Mouse (Mus musculus) layer of hippocampus, adult 2 months (tissue): ENCODE measurements around the gene Brms1l. TPM values are rescaled to one million over a fixed set of nuclear protein-coding genes. Genes with fewer than 3 reads are reported as not detected.
"Not testable (repeated sequence)": the region's sequence is repeated elsewhere in the genome, so short reads cannot be mapped to it uniquely, and the experiment has no call there.

Experiments used
- DNase-seq, 2 experiments: peaks; one replicate each; pipeline ENCODE4 v3.0.0; 2022; ENCODE audit warnings: low spot score in 2 of 2
- H3K27ac ChIP-seq: fragments of 200-600 bp; 2 replicates; pipeline ENCODE4 v1.8.1; 2022
- H3K4me3 ChIP-seq: fragments of 200-600 bp; 2 replicates; pipeline ENCODE4 v1.8.1; 2022; ENCODE audit warnings: mild to moderate bottlenecking
- CTCF ChIP-seq: fragments of 200-600 bp; conservative IDR thresholded peaks from 2 replicates; pipeline ENCODE4 v1.8.1; 2022; ENCODE audit warnings: antibody characterized with exemption, mild to moderate bottlenecking, moderate library complexity
- long read RNA-seq, 2 experiments: library from polyadenylated mRNA; stranded (forward); transcript quantifications; one replicate each; pipeline ENCODE4 v2.0.0; 2021; ENCODE audit warnings: borderline mapping rate in 2 of 2
- total RNA-seq, 2 experiments: library from RNA; stranded (reverse); gene quantifications; 2 replicates each; pipeline ENCODE4 v1.2.3; 2021

Gene Brms1l
- total RNA-seq: 10 to 100 TPM; 65.2 to 72.3 TPM
- long read RNA-seq, experiment 1, transcript Brms1l-201 (10 exons, 2,609 nt): major isoform, 45 of 55 reads
- long read RNA-seq, experiment 1, partial matches to known transcripts: 2 of 55 reads
- long read RNA-seq, experiment 1, other reads (novel, unspliced or antisense): 8 of 55 reads
- long read RNA-seq, experiment 2, transcript Brms1l-201 (10 exons, 2,609 nt): major isoform, 83 of 102 reads
- long read RNA-seq, experiment 2, partial matches to known transcripts: 5 of 102 reads
- long read RNA-seq, experiment 2, other reads (novel, unspliced or antisense): 14 of 102 reads

DNA sequence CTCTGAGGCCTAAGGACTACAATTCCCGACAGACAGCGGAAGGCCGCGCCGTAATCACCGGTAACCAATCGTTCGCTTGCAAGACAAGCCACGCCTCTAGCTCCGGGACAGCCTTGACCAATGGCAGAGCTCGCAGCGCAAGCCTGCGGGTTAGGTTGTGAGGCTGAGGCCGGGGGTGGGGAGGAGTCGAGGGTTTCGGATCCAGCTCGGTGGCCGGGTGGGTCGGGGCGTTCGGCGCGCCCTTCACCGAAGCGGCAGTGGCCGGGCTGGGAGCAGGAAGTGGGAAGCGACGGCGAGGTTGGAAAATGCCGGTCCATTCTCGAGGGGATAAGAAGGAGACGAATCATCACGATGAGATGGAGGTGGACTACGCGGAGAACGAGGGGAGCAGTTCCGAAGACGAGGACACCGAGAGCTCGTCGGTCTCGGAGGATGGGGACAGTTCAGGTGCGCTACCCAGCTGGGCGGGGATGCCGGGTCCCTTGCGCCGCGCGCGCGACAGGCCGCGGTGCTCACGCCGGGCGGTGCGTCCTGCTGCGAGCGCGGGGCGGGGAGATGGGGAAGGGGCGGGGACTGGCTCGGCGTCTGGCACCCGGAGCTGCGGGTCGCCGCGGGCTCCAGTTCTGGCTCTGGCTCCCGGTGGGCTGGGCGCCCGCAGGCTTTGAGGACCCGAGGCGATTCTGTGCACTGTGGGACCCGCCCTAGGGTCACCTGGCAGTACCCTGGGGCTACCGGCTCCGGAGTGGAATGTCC lies at the start of gene Brms1l:
TSS of gene Brms1l (plus strand) at position 126 of the 753 bp plus-strand sequence.
- peak; percentile 94 to 98 for DNase-seq

DNA sequence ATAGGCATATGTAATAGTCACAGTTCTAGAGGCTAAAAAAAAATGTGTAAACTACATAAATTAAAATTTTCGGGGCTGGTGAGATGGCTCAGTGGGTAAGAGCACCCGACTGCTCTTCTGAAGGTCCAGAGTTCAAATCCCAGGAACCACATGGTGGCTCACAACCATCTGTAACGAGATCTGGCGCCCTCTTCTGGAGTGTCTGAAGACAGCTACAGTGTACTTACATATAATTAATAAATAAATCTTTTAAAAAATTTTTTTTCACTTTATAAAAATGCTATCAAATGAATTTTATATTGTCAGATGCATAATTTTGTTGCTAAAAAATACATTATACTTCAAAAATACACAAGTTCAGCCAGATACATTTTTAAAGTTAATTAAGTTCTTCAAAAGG lies 41.6 kb upstream of the Brms1l start:
- not testable (repeated sequence) for DNase-seq, H3K4me3 ChIP-seq, H3K27ac ChIP-seq
- peak; percentile 69 for TF ChIP-seq CTCF

More for the DNA sequence above, at the start of gene Brms1l:
- TF ChIP-seq CTCF: no peak
- Histone ChIP-seq H3K4me3 (peak within 1 kb of the TSS; percentile 89), H3K27ac (peak within 1 kb of the TSS; percentile 97)

DNA sequence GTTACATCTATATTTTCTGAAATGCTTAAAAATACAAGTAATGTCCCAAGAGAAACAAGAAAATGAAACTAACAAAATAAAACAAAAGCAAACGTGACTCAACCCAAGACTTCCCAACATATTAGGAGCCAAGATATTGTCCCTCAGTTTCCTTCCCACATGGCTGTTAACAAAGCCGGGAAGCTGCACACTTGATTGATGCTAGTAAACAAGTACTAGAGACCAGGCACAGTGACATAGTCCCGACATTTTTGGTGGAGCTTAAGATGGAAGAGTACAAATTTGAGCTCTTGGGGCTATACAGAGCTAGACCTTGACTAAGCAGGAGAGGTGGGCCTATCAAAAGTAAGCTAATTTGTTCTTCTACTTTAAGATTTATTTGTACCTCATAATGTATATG lies 39.0 kb upstream of the Brms1l start:
- DNase-seq: no peak
- TF ChIP-seq CTCF: no peak

DNA sequence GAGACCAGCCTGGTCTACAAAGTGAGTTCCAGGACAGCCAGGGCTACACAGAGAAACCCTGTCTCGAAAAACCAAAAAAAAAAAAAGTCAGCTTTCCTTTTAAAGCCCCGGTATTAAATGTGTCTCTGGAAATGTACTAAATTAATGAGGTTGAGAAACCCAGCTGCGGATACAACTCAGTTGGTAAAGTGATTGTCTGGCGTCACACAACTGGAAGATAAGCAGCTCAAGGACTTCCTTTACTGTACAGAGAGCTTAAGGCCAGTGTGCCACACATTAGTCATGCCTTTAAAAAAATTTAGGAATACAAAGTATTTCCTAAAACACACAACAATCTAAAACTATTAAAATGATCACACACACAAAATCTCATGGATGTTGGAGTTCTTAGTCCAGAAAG lies 37.4 kb upstream of the Brms1l start:
- Histone ChIP-seq H3K27ac (no peak overlapping the region), H3K4me3 (no peak overlapping the region)
- no peak for TF ChIP-seq CTCF
- DNase-seq: no peak

More for the DNA sequence above, 39.0 kb upstream of the Brms1l start:
- Histone ChIP-seq H3K4me3 (no peak overlapping the region), H3K27ac (peak overlapping the region; percentile 15; the same call in 1 of the 2 replicates)

DNA sequence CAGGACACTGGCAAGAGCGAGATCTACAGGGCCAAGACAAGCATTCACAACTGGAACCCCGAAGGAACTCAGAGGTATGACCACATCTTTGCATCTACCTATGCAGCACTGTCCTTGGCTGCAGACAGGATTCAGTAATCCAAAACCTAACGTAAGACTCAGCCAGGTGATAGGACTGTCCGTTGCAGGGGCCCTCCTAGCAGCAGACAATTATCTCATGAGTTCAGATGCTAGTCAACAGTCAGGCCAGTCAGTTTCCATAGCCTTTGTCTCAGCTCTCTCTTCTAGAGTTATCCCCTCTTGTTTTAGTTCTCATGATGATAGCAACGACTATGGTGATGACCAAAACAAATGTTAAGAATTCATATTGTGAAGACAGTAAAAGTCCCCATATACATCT lies 36.0 kb upstream of the Brms1l start:
- no peak overlapping the region; the same call in 1 of the 2 replicates for H3K27ac ChIP-seq
- no peak for TF ChIP-seq CTCF
- DNase-seq: no peak
- H3K4me3 ChIP-seq: no peak overlapping the region

DNA sequence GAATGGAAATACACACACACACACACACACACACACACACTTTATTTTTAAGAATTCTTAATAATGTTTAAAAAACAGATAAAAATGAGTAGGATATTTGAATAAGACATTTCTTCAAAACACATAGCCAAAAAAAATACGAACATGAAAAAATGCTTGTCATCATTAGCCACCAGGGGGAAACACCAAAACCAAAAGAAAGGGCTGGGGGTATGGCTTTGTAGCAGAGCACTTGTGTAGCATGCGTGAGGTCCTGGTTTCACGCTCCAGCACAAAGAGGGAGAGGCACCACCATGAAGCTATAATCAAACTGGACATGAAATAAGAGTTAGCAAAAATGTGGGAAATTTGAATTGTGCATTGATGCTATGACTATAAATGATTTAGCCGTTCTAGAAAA lies 35.0 kb upstream of the Brms1l start:
- TF ChIP-seq CTCF: peak; percentile 48
- no peak overlapping the region for H3K27ac ChIP-seq
- no peak overlapping the region for H3K4me3 ChIP-seq
- DNase-seq: no peak

DNA sequence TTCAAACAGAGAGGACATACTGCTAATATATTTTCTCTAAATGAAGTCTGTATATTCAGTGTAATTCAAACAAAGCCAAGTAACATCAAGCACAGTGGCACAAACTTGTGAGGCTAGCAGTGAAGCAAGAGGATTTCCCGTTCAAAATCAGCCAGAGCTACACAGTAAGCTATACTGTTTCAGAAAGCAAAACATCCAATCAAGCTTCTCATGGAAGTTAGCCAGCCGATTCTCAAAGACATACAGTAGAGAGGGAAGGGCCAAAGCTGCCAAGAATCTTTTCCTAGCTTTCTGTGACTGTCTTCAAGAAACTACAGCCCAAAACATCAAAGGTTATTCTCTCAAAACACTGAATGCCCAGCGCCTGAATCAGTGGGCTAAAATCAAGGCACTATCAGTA lies 31.1 kb upstream of the Brms1l start:
- TF ChIP-seq CTCF: no peak
- peak overlapping the region; percentile 2 for H3K27ac ChIP-seq
- DNase-seq: no peak
- H3K4me3 ChIP-seq: no peak overlapping the region

DNA sequence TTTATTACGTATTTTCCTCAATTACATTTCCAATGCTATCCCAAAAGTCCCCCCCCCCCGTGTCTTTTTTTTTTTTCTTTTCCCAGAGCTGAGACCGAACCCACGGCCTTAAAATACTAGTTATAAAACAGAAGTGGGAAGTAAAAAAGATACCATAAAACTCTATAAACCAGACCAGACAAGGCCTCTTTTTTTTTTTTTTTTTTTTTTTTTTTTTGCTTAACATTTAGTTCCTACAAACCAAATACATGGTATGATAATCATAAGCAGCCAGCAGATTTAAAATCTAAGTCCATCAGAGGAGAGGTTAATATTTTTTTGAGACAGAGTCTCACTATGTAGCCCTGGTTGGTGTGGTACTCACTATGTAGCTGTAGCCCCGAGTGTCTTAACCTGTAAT lies 19.6 kb upstream of the Brms1l start:
- Histone ChIP-seq H3K27ac (no peak overlapping the region), H3K4me3 (no peak overlapping the region)
- DNase-seq: no peak
- TF ChIP-seq CTCF: no peak

DNA sequence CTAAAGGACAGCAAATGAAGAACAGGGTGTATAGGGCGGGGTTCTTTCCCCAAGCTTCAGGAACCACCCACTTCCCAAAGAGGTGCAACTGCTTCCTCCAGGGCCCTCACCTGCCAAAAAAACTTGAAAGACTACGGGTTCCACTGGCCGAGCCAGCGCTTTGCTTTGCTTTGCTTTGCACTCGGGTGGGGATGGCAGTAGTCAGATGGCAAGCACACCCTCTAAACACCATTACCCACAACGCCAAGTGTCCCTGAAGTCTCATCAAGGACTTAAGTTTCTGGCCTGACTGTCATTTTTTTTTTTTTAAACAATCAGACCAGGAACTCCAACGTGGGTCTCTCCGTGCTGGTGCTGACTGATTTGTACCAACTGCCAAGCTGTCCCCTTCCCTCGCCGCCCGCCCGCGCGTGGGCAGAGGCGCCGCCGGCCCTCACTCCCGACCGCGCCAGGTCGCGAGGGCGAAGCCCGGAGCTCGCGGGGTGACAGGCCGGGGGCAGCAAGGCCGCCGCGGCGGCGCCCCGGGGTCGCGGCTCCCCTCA lies 15.9 kb upstream of the Brms1l start:
- peak in 1 of 2 experiments; percentile 26 for DNase-seq
- peak overlapping the region; percentile 97 for H3K27ac ChIP-seq
- TF ChIP-seq CTCF: no peak
- peak overlapping the region; percentile 86 for H3K4me3 ChIP-seq

DNA sequence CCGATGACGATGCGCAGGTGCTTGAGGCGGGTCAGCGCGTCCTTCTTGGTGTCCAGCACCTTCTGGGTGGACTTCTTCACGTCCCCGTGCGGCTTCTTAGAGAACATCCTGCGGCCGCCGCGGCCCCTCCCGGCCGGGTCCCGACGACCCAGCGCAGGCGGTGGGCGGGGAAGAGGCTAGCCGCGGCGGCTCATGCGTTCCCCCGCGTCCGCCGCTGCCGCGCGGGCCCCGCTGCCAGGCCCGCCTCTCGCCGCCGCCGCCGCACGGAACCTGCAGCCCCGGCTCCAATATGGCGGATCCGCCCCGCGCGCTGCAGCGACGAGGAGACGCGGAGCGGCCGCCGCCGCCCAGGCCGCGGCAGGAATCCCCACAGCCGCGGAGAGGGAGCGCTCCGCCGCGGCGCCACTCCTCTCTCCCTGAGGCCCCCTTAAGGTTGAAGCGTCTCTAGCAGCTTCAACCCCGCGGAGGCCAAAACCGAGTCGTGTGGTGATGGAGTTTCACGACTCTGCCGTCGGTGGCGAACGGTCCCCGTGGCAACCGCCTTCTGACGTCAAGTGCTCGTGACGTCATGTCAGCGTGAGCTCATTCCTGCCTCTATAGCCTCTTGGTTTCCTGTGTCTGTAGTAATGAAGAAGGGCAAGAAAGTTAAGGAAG lies 15.3 kb upstream of the Brms1l start, which contains the start of gene Ralgapa1:
TSS of gene Ralgapa1 (minus strand) at position 507 of the 654 bp plus-strand sequence.
- H3K4me3 ChIP-seq: peak within 1 kb of the TSS; percentile 86
- DNase-seq: peak; percentile 85 to 90
- peak; percentile 69 for TF ChIP-seq CTCF
- peak within 1 kb of the TSS; percentile 97 for H3K27ac ChIP-seq

DNA sequence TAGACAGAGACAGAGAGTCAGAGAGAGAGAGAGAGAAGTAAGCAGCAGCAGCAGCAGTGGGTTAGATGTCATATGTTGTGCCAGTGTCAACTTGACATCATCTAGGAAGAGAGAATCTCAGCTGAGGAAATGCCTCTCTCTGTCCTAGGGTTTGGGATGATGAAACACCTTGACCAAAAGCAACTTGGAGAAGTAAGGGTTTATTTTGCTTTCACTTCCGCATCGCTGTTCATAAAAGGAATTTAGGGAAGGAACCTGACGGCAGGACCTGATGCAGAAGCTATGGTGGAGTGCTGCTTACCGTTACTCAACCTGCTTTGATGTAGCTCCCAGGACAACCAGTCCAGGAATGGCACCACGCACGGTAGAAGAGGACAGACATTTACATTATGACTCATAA lies 12.1 kb upstream of the Brms1l start:
- DNase-seq: no peak
- no peak overlapping the region for H3K27ac ChIP-seq
- H3K4me3 ChIP-seq: no peak overlapping the region
- TF ChIP-seq CTCF: no peak

DNA sequence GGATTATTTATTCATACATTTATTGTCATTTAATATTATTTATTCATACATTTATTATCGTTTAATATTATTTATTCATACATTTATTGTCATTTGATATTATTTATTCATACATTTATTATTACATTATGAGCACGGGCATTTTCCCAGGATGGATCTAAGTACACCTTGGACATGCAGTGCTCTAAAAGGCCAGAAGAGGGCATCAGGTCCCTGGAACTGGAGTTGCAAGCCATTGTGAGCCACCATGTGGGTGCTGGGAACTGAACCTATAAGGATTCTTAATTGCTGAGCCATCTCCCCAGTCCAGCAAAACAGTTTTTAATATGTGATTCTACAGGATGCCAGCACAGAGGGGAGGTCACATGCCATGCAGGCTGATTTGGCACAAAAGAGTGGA lies 10.6 kb upstream of the Brms1l start:
- no peak overlapping the region for H3K4me3 ChIP-seq
- peak; percentile 45 for TF ChIP-seq CTCF
- no peak overlapping the region for H3K27ac ChIP-seq
- DNase-seq: no peak

DNA sequence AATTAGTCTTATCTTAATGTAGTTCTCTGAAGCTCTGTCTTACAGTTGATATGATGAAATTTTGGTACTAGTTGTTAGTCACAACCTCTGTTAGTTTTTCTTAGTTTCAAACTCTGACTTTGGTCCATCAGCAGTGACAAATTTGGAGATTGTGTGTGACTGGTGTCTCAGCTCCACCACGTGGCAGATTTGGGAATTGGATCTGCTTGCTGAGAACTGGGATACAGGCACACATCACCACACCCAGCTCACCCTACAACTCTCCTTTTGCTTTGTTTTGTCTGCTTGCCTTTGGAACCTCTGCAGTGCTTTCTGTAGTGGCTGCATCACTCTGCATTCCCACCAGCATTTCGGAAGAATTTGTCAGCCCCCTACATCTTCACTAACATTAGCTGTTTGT lies 5.0 kb upstream of the Brms1l start:
- TF ChIP-seq CTCF: peak; percentile 95
- H3K4me3 ChIP-seq: no peak overlapping the region

More for the DNA sequence above, 5.0 kb upstream of the Brms1l start:
- no peak overlapping the region for H3K27ac ChIP-seq
- DNase-seq: peak; percentile 65 to 77
